Mouse (Mus musculus) heart, embryonic 15.5 days (tissue): ENCODE measurements at regions not wholly inside any gene's neighbourhood (a gene's known extent, or its start where the extent isn't known, plus 50 kb on each side); places are given as distances from the start of the nearest gene placed in this dataset.

Experiments used
- ATAC-seq: fragments of 200-750 bp; cut with Nextera tagmentation; replicated peaks from 2 replicates; pipeline ENCODE4 v1.8.0; 2017; ENCODE audit warnings: low read depth, moderate TSS enrichment; ENCODE audit not compliant: insufficient number of reproducible peaks, insufficient read depth, low FRiP score
- H3K27ac ChIP-seq: fragments of 300-500 bp; sonication (generic); 2 replicates; pipeline ENCODE4 v1.5.1; 2015; ENCODE audit warnings: mild to moderate bottlenecking, inconsistent platforms
- H3K27me3 ChIP-seq: fragments of 300-500 bp; sonication (generic); 2 replicates; pipeline ENCODE4 v1.6.1; 2015; ENCODE audit warnings: inconsistent platforms
- H3K36me3 ChIP-seq: fragments of 300-500 bp; sonication (generic); 2 replicates; pipeline ENCODE4 v1.6.1; 2015; ENCODE audit warnings: mild to moderate bottlenecking, inconsistent platforms
- H3K4me1 ChIP-seq: fragments of 300-500 bp; sonication (generic); replicated peaks from 2 replicates; pipeline ENCODE4 v1.6.1; 2015; ENCODE audit warnings: inconsistent platforms
- H3K4me2 ChIP-seq: fragments of 300-500 bp; sonication (generic); 2 replicates; pipeline ENCODE4 v1.6.1; 2015; ENCODE audit warnings: inconsistent platforms, mild to moderate bottlenecking, moderate library complexity
- H3K4me3 ChIP-seq: fragments of 300-500 bp; sonication (generic); 2 replicates; pipeline ENCODE4 v1.5.1; 2015; ENCODE audit warnings: mild to moderate bottlenecking, inconsistent platforms
- H3K9ac ChIP-seq: fragments of 300-500 bp; sonication (generic); 2 replicates; pipeline ENCODE4 v1.6.1; 2015; ENCODE audit warnings: mild to moderate bottlenecking, inconsistent platforms
- H3K9me3 ChIP-seq: fragments of 300-500 bp; sonication (generic); replicated peaks from 2 replicates; pipeline ENCODE4 v1.6.1; 2016; ENCODE audit warnings: inconsistent platforms
- WGBS: fragments of 180-500 bp; shearing (Covaris S2); methylation state at CpG from one replicate; pipeline ENCODE4 v1.1.7; 2015; ENCODE audit warnings: mixed read lengths; 5-methylcytosine and 5-hydroxymethylcytosine counted together

GRCm38 (mm10) chr10:126788277-126788676, 112.9 kb downstream of the Atp23 start:
- ATAC-seq = no peak
- WGBS = 88% methylated on average over 5 of the region's 5 CpGs
- no peaks in the 10 kb centered on the region for H3K27me3 ChIP-seq
- H3K9me3 ChIP-seq = no peaks in the 10 kb centered on the region
- H3K4me3 ChIP-seq = no peak overlapping the region
- no peak overlapping the region for H3K4me2 ChIP-seq
- H3K36me3 ChIP-seq = no peaks in the 10 kb centered on the region
- no peak overlapping the region for H3K27ac ChIP-seq
- H3K9ac ChIP-seq = no peak overlapping the region
- H3K4me1 ChIP-seq = no peaks in the 10 kb centered on the region

DNA sequence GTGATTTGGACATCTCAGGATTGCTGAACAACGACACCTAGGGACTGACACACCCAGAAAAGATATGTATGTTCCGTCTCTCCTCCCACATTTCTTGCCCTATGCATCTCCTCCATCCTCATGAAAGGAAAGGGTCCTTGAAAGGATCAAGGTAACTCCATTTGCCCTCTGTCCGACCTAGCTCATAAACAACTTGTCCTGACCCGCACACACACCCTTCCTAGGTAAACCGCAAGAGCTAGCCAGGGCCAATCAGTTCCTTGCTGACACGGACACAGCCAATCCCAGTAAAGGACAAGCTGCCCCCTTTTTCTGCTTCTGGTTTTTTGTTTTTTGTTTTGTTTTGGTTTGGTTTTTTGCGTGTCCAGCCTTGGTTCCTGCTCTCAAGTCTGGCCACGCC, 118.0 kb downstream of the Atp23 start:
- Histone ChIP-seq H3K27ac (no peak overlapping the region), H3K36me3 (no peaks in the 10 kb centered on the region), H3K27me3 (no peaks in the 10 kb centered on the region), H3K9ac (no peak overlapping the region), H3K4me1 (no peaks in the 10 kb centered on the region), H3K9me3 (no peaks in the 10 kb centered on the region), H3K4me3 (no peak overlapping the region), H3K4me2 (no peak overlapping the region)
- 83% methylated on average over 8 of the region's 8 CpGs for WGBS
- ATAC-seq = no peak

- H3K4me1 ChIP-seq = no peaks in the 10 kb centered on the region
- H3K9ac ChIP-seq = no peak overlapping the region
- H3K4me2 ChIP-seq = no peak overlapping the region
- H3K27ac ChIP-seq = no peak overlapping the region
- H3K9me3 ChIP-seq = no peaks in the 10 kb centered on the region
- H3K4me3 ChIP-seq = no peak overlapping the region
- no peaks in the 10 kb centered on the region for H3K36me3 ChIP-seq
- no peak for ATAC-seq
- no peaks in the 10 kb centered on the region for H3K27me3 ChIP-seq
- 67% methylated on average over 3 of the region's 3 CpGs for WGBS
These were observed 124.6 kb downstream of the Atp23 start for GRCm38 (mm10) chr10:126776603-126777002.

GRCm38 (mm10) chr10:126775946-126776345, 125.2 kb downstream of the Atp23 start:
- Histone ChIP-seq H3K27me3 (no peaks in the 10 kb centered on the region), H3K4me2 (no peak overlapping the region), H3K4me3 (no peak overlapping the region), H3K9ac (no peak overlapping the region), H3K27ac (no peak overlapping the region), H3K9me3 (no peaks in the 10 kb centered on the region), H3K36me3 (no peaks in the 10 kb centered on the region), H3K4me1 (no peaks in the 10 kb centered on the region)
- ATAC-seq = no peak
- 79% methylated on average over 13 of the region's 13 CpGs for WGBS

DNA sequence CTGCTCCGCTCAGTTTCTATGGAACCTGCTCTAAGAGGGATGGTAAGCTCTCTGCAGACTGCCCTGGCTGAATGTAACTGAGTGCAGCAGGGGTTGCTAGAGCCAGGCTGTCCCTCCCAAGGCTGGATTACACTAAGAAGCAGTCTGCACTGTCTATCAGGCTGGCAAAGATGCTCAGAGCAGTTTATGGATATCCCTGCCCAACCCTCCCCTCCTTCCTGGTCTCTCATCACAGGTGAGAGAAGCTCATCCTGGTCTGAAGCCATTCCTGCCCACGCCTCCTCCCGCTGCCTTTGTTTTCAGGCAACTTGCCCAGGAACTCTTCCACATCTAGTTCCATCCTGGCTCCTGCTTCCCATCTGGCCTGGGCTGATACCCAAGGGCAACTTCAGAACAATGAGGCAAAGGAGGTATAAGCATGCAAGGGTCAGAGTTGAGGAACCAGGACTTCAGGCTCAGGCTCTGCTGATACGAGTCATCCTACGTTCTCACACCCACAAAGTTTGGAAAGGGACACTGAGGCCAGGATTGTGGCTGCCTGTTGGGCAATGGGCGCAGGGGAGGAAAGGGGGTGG, 130.6 kb downstream of the Atp23 start:
- Histone ChIP-seq H3K4me2 (no peak overlapping the region), H3K27ac (no peak overlapping the region), H3K27me3 (no peaks in the 10 kb centered on the region), H3K36me3 (no peaks in the 10 kb centered on the region), H3K9me3 (no peaks in the 10 kb centered on the region), H3K4me1 (no peaks in the 10 kb centered on the region), H3K9ac (no peak overlapping the region), H3K4me3 (no peak overlapping the region)
- ATAC-seq = no peak
- WGBS = 85% methylated on average over 6 of the region's 6 CpGs

DNA sequence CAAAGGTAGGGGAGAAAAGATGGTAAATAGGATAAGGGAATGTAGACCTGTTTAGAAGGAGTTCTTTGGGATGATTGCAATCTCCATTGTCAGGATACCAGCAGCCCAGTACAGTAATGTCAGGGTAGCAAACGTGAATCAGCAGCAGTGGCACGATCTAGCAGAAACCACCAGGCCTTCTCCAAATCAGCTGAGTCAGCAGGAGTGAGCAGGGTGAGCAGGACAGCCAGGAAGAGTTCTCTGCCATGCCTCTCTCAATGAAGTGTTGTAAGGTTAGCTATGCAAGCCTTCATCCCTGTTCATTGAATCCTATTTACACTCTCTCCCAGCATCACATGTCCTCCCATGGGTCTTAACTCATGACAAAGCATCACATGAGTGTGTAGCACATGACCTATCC, 135.5 kb downstream of the Atp23 start:
- H3K9me3 ChIP-seq = no peaks in the 10 kb centered on the region
- H3K27ac ChIP-seq = no peak overlapping the region
- H3K27me3 ChIP-seq = no peaks in the 10 kb centered on the region
- no peaks in the 10 kb centered on the region for H3K4me1 ChIP-seq
- no peak for ATAC-seq
- no peak overlapping the region for H3K4me3 ChIP-seq
- H3K4me2 ChIP-seq = no peak overlapping the region
- no peaks in the 10 kb centered on the region for H3K36me3 ChIP-seq
- 62% methylated on average over 2 of the region's 2 CpGs for WGBS
- no peak overlapping the region for H3K9ac ChIP-seq

GRCm38 (mm10) chr10:126764740-126765139, 136.4 kb downstream of the Atp23 start:
- ATAC-seq = no peak
- Histone ChIP-seq H3K36me3 (no peaks in the 10 kb centered on the region), H3K9me3 (no peaks in the 10 kb centered on the region), H3K4me3 (no peak overlapping the region), H3K9ac (no peak overlapping the region), H3K4me1 (no peaks in the 10 kb centered on the region), H3K27me3 (no peaks in the 10 kb centered on the region), H3K27ac (no peak overlapping the region), H3K4me2 (no peak overlapping the region)
- 66% methylated on average over 8 of the region's 8 CpGs for WGBS

GRCm38 (mm10) chr10:126763976-126764375, 137.2 kb downstream of the Atp23 start:
- ATAC-seq = no peak
- H3K27me3 ChIP-seq = no peaks in the 10 kb centered on the region
- H3K9me3 ChIP-seq = no peaks in the 10 kb centered on the region
- H3K36me3 ChIP-seq = no peaks in the 10 kb centered on the region
- H3K9ac ChIP-seq = no peak overlapping the region
- H3K27ac ChIP-seq = no peak overlapping the region
- no peak overlapping the region for H3K4me3 ChIP-seq
- 57% methylated on average over 5 of the region's 5 CpGs for WGBS
- no peaks in the 10 kb centered on the region for H3K4me1 ChIP-seq
- no peak overlapping the region for H3K4me2 ChIP-seq

GRCm38 (mm10) chr10:126758682-126759081, 142.5 kb downstream of the Atp23 start:
- Histone ChIP-seq H3K9ac (no peak overlapping the region), H3K4me1 (no peaks in the 10 kb centered on the region), H3K27me3 (no peaks in the 10 kb centered on the region), H3K9me3 (no peaks in the 10 kb centered on the region), H3K36me3 (no peaks in the 10 kb centered on the region), H3K4me2 (no peak overlapping the region), H3K27ac (no peak overlapping the region), H3K4me3 (no peak overlapping the region)
- WGBS = 81% methylated on average over 7 of the region's 7 CpGs
- no peak for ATAC-seq

- Histone ChIP-seq H3K9ac (no peak overlapping the region), H3K4me2 (no peak overlapping the region), H3K27me3 (no peaks in the 10 kb centered on the region), H3K4me3 (no peak overlapping the region), H3K9me3 (no peaks in the 10 kb centered on the region), H3K4me1 (no peaks in the 10 kb centered on the region), H3K27ac (no peak overlapping the region), H3K36me3 (no peaks in the 10 kb centered on the region)
- WGBS = 63% methylated on average over 6 of the region's 6 CpGs
- no peak for ATAC-seq
These were observed 148.0 kb downstream of the Atp23 start for GRCm38 (mm10) chr10:126753201-126753600.

GRCm38 (mm10) chr10:126752699-126753098, 148.5 kb downstream of the Atp23 start:
- no peak overlapping the region for H3K4me2 ChIP-seq

GRCm38 (mm10) chr10:126748696-126749466, 152.3 kb downstream of the Atp23 start:
- WGBS = 58% methylated on average over 17 of the region's 17 CpGs
- Histone ChIP-seq H3K9ac (no peak overlapping the region), H3K36me3 (no peaks in the 10 kb centered on the region), H3K9me3 (no peaks in the 10 kb centered on the region), H3K4me3 (no peak overlapping the region), H3K4me1 (no peaks in the 10 kb centered on the region), H3K27me3 (no peaks in the 10 kb centered on the region), H3K27ac (no peak overlapping the region), H3K4me2 (no peak overlapping the region)
- no peak for ATAC-seq

More at GRCm38 (mm10) chr10:126752699-126753098, 148.5 kb downstream of the Atp23 start:
- Histone ChIP-seq H3K4me1 (no peaks in the 10 kb centered on the region), H3K4me3 (no peak overlapping the region), H3K9me3 (no peaks in the 10 kb centered on the region), H3K36me3 (no peaks in the 10 kb centered on the region), H3K27ac (no peak overlapping the region), H3K27me3 (no peaks in the 10 kb centered on the region), H3K9ac (no peak overlapping the region)
- WGBS = 52% methylated on average over 11 of the region's 11 CpGs
- ATAC-seq = no peak
